Mouse (Mus musculus) heart, embryonic 12.5 days (tissue): ENCODE measurements around the gene Crybg3. TPM values are rescaled to one million over a fixed set of nuclear protein-coding genes. Genes with fewer than 3 reads are reported as not detected.
"Not testable (repeated sequence)": the region's sequence is repeated elsewhere in the genome, so short reads cannot be mapped to it uniquely, and the experiment has no call there.

Experiments
- ATAC-seq: fragments of 200-750 bp; cut with Nextera tagmentation; 2 replicates; pipeline ENCODE4 v1.8.0; 2017; ENCODE audit warnings: moderate TSS enrichment, moderate library complexity; ENCODE audit not compliant: insufficient number of reproducible peaks, low FRiP score
- H3K27ac ChIP-seq: fragments of 300-500 bp; sonication (generic); 2 replicates; pipeline ENCODE4 v1.5.1; 2016; ENCODE audit warnings: mild to moderate bottlenecking, moderate library complexity; ENCODE audit not compliant: poor library complexity, severe bottlenecking
- H3K27me3 ChIP-seq: fragments of 300-500 bp; sonication (generic); replicated peaks from 2 replicates; pipeline ENCODE4 v1.6.1; 2016; ENCODE audit warnings: mild to moderate bottlenecking, moderate library complexity
- H3K36me3 ChIP-seq: fragments of 300-500 bp; sonication (generic); 2 replicates; pipeline ENCODE4 v1.6.1; 2016; ENCODE audit warnings: mild to moderate bottlenecking, moderate library complexity
- H3K4me1 ChIP-seq: fragments of 300-500 bp; sonication (generic); replicated peaks from 2 replicates; pipeline ENCODE4 v1.6.1; 2016; ENCODE audit warnings: mild to moderate bottlenecking
- H3K4me2 ChIP-seq: fragments of 300-500 bp; sonication (generic); 2 replicates; pipeline ENCODE4 v1.6.1; 2016; ENCODE audit warnings: mild to moderate bottlenecking, moderate library complexity
- H3K4me3 ChIP-seq: fragments of 300-500 bp; sonication (generic); 2 replicates; pipeline ENCODE4 v1.5.1; 2016; ENCODE audit warnings: mild to moderate bottlenecking
- H3K9ac ChIP-seq: fragments of 300-500 bp; sonication (generic); 2 replicates; pipeline ENCODE4 v1.6.1; 2016; ENCODE audit warnings: mild to moderate bottlenecking, moderate library complexity
- H3K9me3 ChIP-seq: fragments of 300-500 bp; sonication (generic); replicated peaks from 2 replicates; pipeline ENCODE4 v1.6.1; 2016; ENCODE audit warnings: mild to moderate bottlenecking, moderate library complexity
- WGBS: fragments of 180-500 bp; shearing (Covaris S2); methylation state at CpG from one replicate; pipeline ENCODE4 v1.1.7; 2016; 5-methylcytosine and 5-hydroxymethylcytosine counted together
- polyA plus RNA-seq: library from polyadenylated mRNA; unstranded; fragments of >200 nt; fragmentation: Nextera tagmentation; extraction: Ambion mirVana; gene quantifications from 2 replicates; pipeline ENCODE4 v1.2.1, GENCODE M21; 2016

The Crybg3 gene
- polyA plus RNA-seq, 1 experiment from 2014 or later, result 18.9 TPM

DNA sequence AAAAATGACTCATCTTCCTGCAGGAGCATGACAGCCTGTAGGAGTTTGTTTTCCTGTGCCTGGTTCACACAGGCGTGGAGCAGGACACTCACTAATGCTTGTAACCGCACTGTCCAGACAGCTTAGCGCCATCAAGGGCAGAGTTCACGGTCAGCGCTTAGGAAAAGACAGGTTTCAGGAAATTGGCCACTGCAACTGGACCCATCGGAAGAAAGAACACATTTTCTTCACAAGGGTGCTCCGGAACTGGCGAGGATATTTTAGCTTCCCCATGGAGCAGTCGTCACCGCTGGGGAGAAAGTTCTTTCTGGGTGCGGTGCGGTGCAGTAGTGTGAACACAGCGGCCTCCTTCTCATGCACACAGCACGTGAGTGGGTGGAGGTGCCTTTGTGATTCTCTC, 107.6 kb downstream of the Crybg3 start:
- H3K27me3 ChIP-seq, result no peaks in the 10 kb centered on the region
- no peak overlapping the region for H3K27ac ChIP-seq
- ATAC-seq, result no peak
- no peaks in the 10 kb centered on the region for H3K9me3 ChIP-seq
- no peak overlapping the region for H3K4me3 ChIP-seq
- peaks cover 74% of the 10 kb centered on the region for H3K36me3 ChIP-seq
- 88% methylated on average over 14 of the region's 14 CpGs for WGBS
- no peak overlapping the region for H3K4me2 ChIP-seq
- no peak overlapping the region for H3K9ac ChIP-seq
- H3K4me1 ChIP-seq, result peaks cover 3% of the 10 kb centered on the region; the same call in 1 of the 2 replicates

DNA sequence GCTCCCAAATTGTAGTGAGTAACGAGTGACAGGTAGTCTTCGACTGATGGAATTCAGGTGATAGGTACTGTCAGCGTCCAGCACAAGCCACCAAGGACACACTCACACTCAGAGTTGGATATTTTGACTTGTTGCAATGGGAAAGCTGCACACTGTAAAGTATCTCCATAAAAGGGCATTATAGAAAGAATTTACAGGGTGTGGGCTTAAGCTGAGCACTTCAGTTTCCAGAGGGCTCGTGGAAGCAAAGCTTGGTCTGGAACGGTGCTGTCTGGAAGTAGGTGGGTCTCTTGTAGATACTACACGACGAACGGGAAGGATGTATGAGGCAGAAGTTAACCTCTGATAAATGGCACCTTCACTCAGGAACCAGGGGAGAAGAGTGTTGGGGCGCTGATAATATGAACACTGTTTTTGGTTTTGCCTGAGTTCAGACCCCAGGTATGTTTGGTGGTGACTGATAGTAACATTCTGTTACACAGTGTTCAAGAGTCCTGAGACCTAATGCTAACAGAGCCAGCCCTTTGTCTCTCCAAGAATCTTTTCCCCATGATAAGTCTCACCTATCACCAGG, 112.7 kb downstream of the Crybg3 start:
- Histone ChIP-seq H3K9me3 (no peaks in the 10 kb centered on the region), H3K4me1 (no peaks in the 10 kb centered on the region), H3K4me2 (no peak overlapping the region), H3K4me3 (no peak overlapping the region), H3K9ac (no peak overlapping the region), H3K27ac (no peak overlapping the region), H3K27me3 (no peaks in the 10 kb centered on the region), H3K36me3 (peaks cover 80% of the 10 kb centered on the region)
- no peak for ATAC-seq
- WGBS, result 64% methylated on average over 9 of the region's 9 CpGs

DNA sequence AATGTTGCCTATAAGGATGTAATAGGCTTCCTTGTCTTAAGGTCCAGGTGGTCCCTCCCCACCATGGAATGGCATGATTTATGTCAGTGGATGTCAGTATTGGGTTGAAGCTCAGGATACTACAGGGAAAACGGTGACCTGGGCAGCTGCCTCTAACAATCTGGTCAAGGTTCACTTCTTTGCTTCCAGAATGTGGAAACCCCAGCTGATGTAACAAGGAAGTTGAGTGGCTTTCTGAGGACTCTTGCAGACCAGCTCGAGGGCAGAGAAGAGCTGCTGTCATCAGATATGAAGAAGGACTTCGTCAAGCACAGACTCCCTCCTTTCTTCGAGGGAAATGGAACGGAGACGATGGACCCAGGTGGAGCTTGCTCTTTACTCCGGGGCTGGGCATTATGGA, 113.5 kb downstream of the Crybg3 start:
- WGBS, result 77% methylated on average over 7 of the region's 7 CpGs
- Histone ChIP-seq H3K27me3 (no peaks in the 10 kb centered on the region), H3K4me1 (no peaks in the 10 kb centered on the region), H3K36me3 (peaks cover 83% of the 10 kb centered on the region), H3K9me3 (no peaks in the 10 kb centered on the region), H3K4me2 (no peak overlapping the region), H3K27ac (no peak overlapping the region), H3K9ac (no peak overlapping the region), H3K4me3 (no peak overlapping the region)
- ATAC-seq, result no peak

DNA sequence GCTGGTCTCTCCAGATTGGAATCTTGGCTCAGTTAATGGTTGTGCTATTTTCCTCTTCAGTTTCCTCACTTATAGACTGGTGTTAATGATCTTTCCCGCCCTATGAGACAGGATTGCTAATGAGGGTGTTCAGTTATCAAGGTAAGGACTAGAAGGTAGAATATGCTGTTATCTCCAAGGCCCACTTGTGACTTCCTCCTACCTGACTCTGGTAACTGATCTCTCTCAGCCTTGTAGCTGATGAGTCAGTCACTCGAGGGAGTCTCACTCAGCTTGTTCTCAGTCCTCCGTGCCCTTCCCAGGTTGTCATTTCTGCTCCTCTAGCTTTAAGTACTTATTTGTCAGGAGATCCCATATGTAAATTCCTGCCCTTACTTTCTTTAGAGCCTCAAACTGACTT, 122.8 kb downstream of the Crybg3 start:
- no peak overlapping the region for H3K4me2 ChIP-seq
- H3K9me3 ChIP-seq, result no peaks in the 10 kb centered on the region
- H3K27me3 ChIP-seq, result no peaks in the 10 kb centered on the region
- H3K9ac ChIP-seq, result no peak overlapping the region
- no peak for ATAC-seq
- H3K27ac ChIP-seq, result no peak overlapping the region
- H3K4me1 ChIP-seq, result 0 out of 2 replicates have a peak, but pooled peaks cover under 1% of the 10 kb centered on the region
- 86% methylated on average over 3 of the region's 3 CpGs for WGBS
- H3K4me3 ChIP-seq, result no peak overlapping the region
- H3K36me3 ChIP-seq, result peaks cover 58% of the 10 kb centered on the region

DNA sequence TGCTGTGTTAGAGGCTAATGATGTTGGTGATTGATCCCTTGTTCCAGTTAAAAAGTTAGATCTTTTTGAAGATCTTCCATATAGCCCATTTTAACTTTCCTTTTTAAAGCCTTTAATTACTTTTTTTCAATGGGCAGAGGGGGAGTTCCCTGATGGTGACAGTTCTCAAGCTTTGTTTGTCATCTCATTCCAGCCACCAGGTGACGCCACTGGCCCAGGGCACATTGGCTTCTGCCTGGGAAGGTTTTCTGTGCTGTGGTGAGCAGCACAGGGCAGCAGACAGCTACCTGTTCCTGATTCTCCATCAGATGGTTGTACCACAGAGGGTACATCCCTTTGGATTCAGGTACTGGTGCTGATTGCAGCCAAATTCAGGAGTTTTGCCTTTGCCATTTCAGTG, 126.0 kb downstream of the Crybg3 start:
- 27% methylated on average over 1 of the region's 1 CpGs for WGBS
- Histone ChIP-seq H3K9ac (no peak overlapping the region), H3K27me3 (no peaks in the 10 kb centered on the region), H3K4me3 (no peak overlapping the region), H3K36me3 (peaks cover 33% of the 10 kb centered on the region), H3K4me2 (no peak overlapping the region), H3K9me3 (no peaks in the 10 kb centered on the region), H3K27ac (no peak overlapping the region), H3K4me1 (peaks cover 6% of the 10 kb centered on the region; the same call in 1 of the 2 replicates)
- ATAC-seq, result no peak

DNA sequence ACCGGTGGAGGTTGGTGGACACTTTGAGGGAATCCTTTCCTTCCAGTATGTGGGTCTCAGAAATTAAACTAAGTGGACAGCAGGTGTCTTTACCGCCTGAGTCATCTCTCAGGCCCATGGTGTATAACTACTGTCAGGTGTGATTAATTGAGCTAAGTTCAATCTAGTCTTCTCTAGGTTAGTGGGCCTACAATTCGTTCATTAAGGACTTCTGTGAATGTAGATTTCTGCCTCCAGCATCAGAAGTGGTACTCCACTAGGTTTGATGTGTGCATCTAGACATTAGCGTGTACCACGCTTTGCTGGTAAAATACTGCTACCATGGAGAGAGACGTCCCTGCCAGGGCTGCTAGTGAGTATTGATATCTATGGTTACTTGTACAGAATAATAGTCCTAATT, 128.2 kb downstream of the Crybg3 start:
- ATAC-seq, result no peak
- Histone ChIP-seq H3K4me3 (peak overlapping the region; percentile 86), H3K27me3 (no peaks in the 10 kb centered on the region), H3K9me3 (no peaks in the 10 kb centered on the region), H3K4me2 (peak overlapping the region; percentile 69), H3K36me3 (peaks cover 20% of the 10 kb centered on the region), H3K9ac (peak overlapping the region; percentile 83; the same call in 1 of the 2 replicates), H3K4me1 (peaks cover 8% of the 10 kb centered on the region; the same call in 1 of the 2 replicates), H3K27ac (no peak overlapping the region)
- WGBS, result 53% methylated on average over 6 of the region's 6 CpGs

DNA sequence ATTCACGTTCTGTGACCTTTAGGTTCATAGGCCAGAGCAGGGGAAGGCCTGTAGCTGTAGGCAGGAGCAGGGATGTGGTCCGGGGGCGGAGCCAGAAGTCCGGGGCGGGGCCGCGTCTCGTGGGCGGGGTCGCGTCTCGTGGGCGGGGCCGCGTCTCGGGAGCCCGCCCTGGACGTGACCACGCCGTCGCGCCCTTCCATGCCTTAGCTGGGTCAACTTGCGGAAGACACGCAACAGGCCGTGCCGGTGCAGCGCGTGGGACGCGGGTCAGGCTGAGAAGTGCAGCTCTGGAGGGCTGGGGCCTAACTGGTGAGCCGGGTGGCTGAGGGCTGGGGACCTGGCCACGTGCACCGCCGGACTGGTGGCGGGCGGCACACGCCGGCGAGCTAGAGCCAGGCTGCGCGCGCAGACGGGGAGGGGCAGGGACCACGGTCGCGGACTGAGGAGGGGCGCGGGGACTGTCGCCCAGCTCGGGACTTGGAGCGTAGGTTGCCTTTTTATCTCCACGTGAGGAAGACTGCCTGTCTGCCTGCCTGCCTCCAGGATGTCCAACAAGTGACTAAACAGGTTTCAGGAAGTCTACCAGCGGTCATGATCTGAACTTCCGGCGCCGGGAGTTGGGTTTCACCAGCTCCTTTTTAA, 129.0 kb downstream of the Crybg3 start, which contains the start of gene Riox2:
TSS of gene Riox2 (plus strand) at position 139 of the 642 bp plus-strand sequence.
- peak within 1 kb of the TSS; percentile 69 for H3K4me2 ChIP-seq
- peak within 1 kb of the TSS; percentile 83 for H3K9ac ChIP-seq
- peak; percentile 94 for ATAC-seq
- H3K4me1 ChIP-seq, result peaks cover 9% of the 10 kb centered on the region; the same call in 1 of the 2 replicates
- H3K27ac ChIP-seq, result peak within 1 kb of the TSS; percentile 56
- no peaks in the 10 kb centered on the region for H3K9me3 ChIP-seq
- H3K36me3 ChIP-seq, result peaks cover 13% of the 10 kb centered on the region
- 1% methylated on average over 56 of the region's 56 CpGs for WGBS
- H3K27me3 ChIP-seq, result no peaks in the 10 kb centered on the region
- peak within 1 kb of the TSS; percentile 86 for H3K4me3 ChIP-seq

DNA sequence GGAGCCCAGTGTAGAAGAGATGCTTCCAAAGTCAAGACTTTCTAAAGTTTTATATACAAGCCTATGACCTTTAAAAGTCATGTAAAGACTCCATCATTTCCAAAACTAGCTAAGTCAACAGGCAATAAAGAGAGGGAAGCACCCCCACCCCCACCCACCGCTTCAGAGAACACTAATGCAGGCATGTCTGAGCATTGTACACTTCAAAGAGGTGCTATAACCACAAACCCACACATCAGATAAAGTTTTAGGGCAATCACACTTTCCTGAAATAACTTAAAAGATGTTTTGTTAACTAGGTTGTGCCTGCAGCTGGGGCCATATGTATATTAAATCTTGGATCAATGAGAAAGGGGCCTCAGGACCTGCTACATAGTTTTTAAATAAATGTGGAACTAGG, 130.9 kb downstream of the Crybg3 start:
- H3K36me3 ChIP-seq, result no peaks in the 10 kb centered on the region
- 78% methylated on average over 1 of the region's 1 CpGs for WGBS
- H3K9ac ChIP-seq, result no peak overlapping the region
- H3K4me3 ChIP-seq, result no peak overlapping the region
- peaks cover 9% of the 10 kb centered on the region; the same call in 1 of the 2 replicates for H3K4me1 ChIP-seq
- no peak overlapping the region for H3K27ac ChIP-seq
- H3K4me2 ChIP-seq, result no peak overlapping the region
- H3K9me3 ChIP-seq, result peaks cover 3% of the 10 kb centered on the region; the same call in 1 of the 2 replicates
- no peak for ATAC-seq
- H3K27me3 ChIP-seq, result no peaks in the 10 kb centered on the region

DNA sequence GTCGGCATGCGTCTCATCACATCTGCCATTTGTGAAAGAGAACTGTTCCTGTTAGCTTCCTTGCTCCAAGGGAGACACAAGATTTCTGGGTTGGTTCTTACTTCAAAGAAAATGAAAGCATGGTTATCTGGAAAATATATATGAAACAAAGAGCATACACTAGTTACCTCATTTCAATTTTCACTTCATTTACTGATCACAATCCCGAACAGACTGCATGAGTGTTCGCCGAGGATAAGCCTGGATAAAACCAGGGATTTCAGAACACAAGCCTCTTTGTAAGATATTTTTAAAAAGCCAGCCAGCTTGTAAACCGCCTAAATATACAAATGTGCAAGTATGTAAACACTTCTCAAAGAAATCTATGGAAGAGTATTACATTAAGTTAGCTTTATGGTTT, 136.8 kb downstream of the Crybg3 start:
- H3K4me3 ChIP-seq, result no peak overlapping the region
- 0 out of 2 replicates have a peak, but pooled peaks cover 3% of the 10 kb centered on the region for H3K4me1 ChIP-seq
- H3K27ac ChIP-seq, result no peak overlapping the region
- H3K4me2 ChIP-seq, result no peak overlapping the region
- no peaks in the 10 kb centered on the region for H3K36me3 ChIP-seq
- peaks cover 7% of the 10 kb centered on the region; the same call in 1 of the 2 replicates for H3K9me3 ChIP-seq
- H3K9ac ChIP-seq, result no peak overlapping the region
- ATAC-seq, result no peak
- 88% methylated on average over 6 of the region's 6 CpGs for WGBS
- no peaks in the 10 kb centered on the region for H3K27me3 ChIP-seq

DNA sequence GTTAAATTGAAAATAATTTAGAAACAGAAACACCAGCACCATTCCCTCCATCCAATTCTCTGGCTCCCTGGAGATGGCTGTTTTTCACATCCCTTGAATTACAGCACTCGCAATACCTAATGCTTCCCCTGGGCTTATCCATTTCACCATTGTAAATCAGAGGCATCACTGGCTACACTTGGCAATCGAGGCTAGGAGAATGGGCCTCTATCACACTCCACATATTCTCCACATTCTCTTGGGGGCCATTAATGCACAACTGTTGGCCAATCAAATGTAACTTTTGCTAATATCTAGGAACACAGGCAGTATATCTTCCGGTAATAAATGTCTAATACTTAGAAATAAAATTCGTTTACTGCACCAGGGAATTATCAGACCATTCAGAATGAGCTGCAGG, 137.2 kb downstream of the Crybg3 start:
- Histone ChIP-seq H3K4me2 (no peak overlapping the region), H3K4me1 (0 out of 2 replicates have a peak, but pooled peaks cover 3% of the 10 kb centered on the region), H3K27me3 (no peaks in the 10 kb centered on the region), H3K36me3 (no peaks in the 10 kb centered on the region), H3K9ac (no peak overlapping the region), H3K27ac (no peak overlapping the region), H3K9me3 (peaks cover 7% of the 10 kb centered on the region; the same call in 1 of the 2 replicates), H3K4me3 (no peak overlapping the region)
- 72% methylated on average over 4 of the region's 4 CpGs for WGBS
- ATAC-seq, result no peak

DNA sequence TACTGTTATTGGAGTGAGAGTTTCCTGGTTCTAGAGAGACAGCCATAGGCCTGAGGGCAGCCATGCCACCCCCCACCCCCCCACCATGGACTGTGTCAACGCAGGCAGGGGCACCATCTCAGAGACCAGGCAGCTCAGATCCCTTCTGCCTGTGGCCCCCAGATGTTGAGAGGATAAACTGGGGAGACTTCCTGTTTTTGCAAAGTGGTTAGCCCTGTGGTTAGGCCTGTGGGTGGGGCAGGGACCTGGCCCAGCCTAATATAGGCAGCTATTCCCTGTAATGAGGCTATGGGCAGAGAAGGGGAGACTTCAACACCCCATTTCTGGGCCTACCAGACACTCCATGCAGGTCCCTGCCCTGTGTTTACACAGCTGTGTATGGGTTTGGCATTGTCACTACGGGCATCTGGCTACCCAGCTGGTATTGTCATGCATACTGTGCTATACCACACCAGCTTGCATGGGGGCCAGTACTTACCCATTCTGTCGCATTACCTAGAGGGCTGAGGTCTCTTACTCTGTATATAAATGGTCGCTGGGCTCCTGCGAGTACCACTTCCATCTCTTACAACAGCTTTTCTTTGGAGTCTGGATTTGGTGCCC, 141.4 kb downstream of the Crybg3 start:
- WGBS, result 73% methylated on average over 5 of the region's 5 CpGs
- H3K9ac ChIP-seq, H3K9me3 ChIP-seq, H3K4me1 ChIP-seq, H3K4me3 ChIP-seq, H3K4me2 ChIP-seq, H3K27me3 ChIP-seq, H3K27ac ChIP-seq, H3K36me3 ChIP-seq, ATAC-seq: not testable (repeated sequence)
